Mouse (Mus musculus): Measurements from ENCODE around the gene Il4ra.

GRCm38 (mm10) chr7:125541026-125541425 is 10.9 kb upstream of the Il4ra start:
- TF ChIP-seq CTCF (IDR thresholded peaks at IDR 0.05; ENCODE audit: control insufficient read depth, insufficient read depth, insufficient read length) (no peak), MYOG (IDR thresholded peaks at IDR 0.05; ENCODE audit: control insufficient read depth, extremely low read depth, insufficient read length) (no peak), MAX (IDR thresholded peaks at IDR 0.05) (no peak), USF1 (IDR thresholded peaks at IDR 0.05; ENCODE audit: low read depth) (no peak), MYOD1 (IDR thresholded peaks at IDR 0.05; ENCODE audit: control insufficient read depth, insufficient read length, low read depth) (no peak), CEBPB (IDR thresholded peaks at IDR 0.05; ENCODE audit: low read depth) (no peak), FOSL1 (IDR thresholded peaks at IDR 0.05; ENCODE audit: insufficient read depth, low read length, poor library complexity, severe bottlenecking) (no peak)
